Mouse (Mus musculus) erythroblast, embryonic 14.5 days (primary cell): ENCODE measurements around the gene Ipcef1.

ENCODE experiments used
- GATA1 ChIP-seq: IDR thresholded peaks from 2 replicates; pipeline ENCODE4 v1.6.1; 2012; ENCODE audit warnings: low read length, inconsistent platforms, mixed read lengths
- TAL1 ChIP-seq: IDR thresholded peaks from 3 replicates; pipeline ENCODE4 v1.6.1; 2012; ENCODE audit warnings: low read length, inconsistent platforms, mixed read lengths

- TF ChIP-seq GATA1 (no peak), TAL1 (no peak)
Observed at GRCm38 (mm10) chr10:6873917-6874316, 178.4 kb downstream of the Ipcef1 start.
